Mouse (Mus musculus): Measurements from ENCODE around the gene Cdrt4. TPM values are rescaled to one million over a fixed set of nuclear protein-coding genes. Genes with fewer than 3 reads are reported as not detected.

The Cdrt4 gene
- 0.06 TPM in 1 of 2 replicates, not detected in the other for polyA plus RNA-seq (2012; rRNA removed)

GRCm38 (mm10) chr11:62951012-62951411 lies at the start of gene Cdrt4:
TSS of gene Cdrt4 (plus strand) at chr11:62951193.

Other genes starting within 250 kb of the Cdrt4 start
- gene Zfp287, start 219.3 kb upstream of the Cdrt4 start, polyA plus RNA-seq (2012; rRNA removed): 0.27 and 0.30 TPM in 2 replicates
- gene Gm10428, start 198.1 kb upstream of the Cdrt4 start, polyA plus RNA-seq (2012; rRNA removed): not detected in 2 replicates
- 0.41 and 0.43 TPM in 2 replicates for gene Zfp286, start 161.7 kb upstream of the Cdrt4 start, polyA plus RNA-seq (2012; rRNA removed)
- 0.62 and 0.71 TPM in 2 replicates for gene Trim16, start 131.0 kb upstream of the Cdrt4 start, polyA plus RNA-seq (2012; rRNA removed)
- gene Fbxw10, start 104.1 kb upstream of the Cdrt4 start, polyA plus RNA-seq (2012; rRNA removed): 0.04 and 0.06 TPM in 2 replicates
- gene Tvp23b, start 71.7 kb upstream of the Cdrt4 start, polyA plus RNA-seq (2012; rRNA removed): 15.8 and 16.6 TPM in 2 replicates
- gene Tekt3, start 110.5 kb downstream of the Cdrt4 start, polyA plus RNA-seq (2012; rRNA removed): not detected in 2 replicates
- 15.4 and 16.0 TPM in 2 replicates for gene Pmp22, start 177.8 kb downstream of the Cdrt4 start, polyA plus RNA-seq (2012; rRNA removed)

All from liver, embryonic 18 days (tissue).